Mouse (Mus musculus) bone marrow, adult 2 months (tissue): ENCODE results near the gene Dnase1.

Experiments
- CTCF ChIP-seq: fragments of 200-500 bp; IDR thresholded peaks from 2 replicates; pipeline ENCODE4 v1.5.1; 2011; ENCODE audit warnings: low read length, control low read depth; ENCODE audit not compliant: control insufficient read depth, insufficient read depth
- POLR2A ChIP-seq: fragments of 200-500 bp; IDR thresholded peaks from 2 replicates; pipeline ENCODE4 v1.6.1; 2011; ENCODE audit warnings: low read depth, mild to moderate bottlenecking, control low read depth, low read length, borderline replicate concordance; ENCODE audit not compliant: control insufficient read depth

- TF ChIP-seq POLR2A (no peak), CTCF (no peak)
These were observed 48.3 kb upstream of the Dnase1 start for GRCm38 (mm10) chr16:3988410-3988809.
